Mouse (Mus musculus): ENCODE data around the gene Adam12.
"Not testable (repeated sequence)": the region's sequence is repeated elsewhere in the genome, so short reads cannot be mapped to it uniquely, and the experiment has no call there.

Adam12 gene

DNA sequence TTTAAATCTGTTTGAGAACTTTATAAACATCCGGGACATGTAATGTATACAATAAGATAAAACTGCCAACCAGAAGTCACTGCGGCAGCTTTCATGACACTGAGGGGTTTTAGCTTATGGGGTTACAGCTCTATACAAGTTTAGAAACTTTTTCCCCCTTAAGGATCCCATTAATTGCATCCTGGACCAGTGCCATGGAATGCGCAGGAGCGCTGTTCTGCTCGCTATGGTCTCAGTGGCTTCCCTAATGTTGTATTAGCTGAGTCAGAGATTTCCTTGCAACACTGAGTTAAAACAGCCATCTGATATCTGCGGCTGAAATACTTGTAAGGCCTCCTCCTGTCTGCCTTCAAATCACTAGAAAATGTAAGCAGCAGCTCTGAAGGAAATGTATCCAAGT lies 298.6 kb downstream of the Adam12 start:
- no peak for DNase-seq (ENCODE audit: low spot score)

GRCm38 (mm10) chr7:133931481-133931880 lies 300.5 kb downstream of the Adam12 start:
- no peak for DNase-seq (ENCODE audit: low spot score)

DNA sequence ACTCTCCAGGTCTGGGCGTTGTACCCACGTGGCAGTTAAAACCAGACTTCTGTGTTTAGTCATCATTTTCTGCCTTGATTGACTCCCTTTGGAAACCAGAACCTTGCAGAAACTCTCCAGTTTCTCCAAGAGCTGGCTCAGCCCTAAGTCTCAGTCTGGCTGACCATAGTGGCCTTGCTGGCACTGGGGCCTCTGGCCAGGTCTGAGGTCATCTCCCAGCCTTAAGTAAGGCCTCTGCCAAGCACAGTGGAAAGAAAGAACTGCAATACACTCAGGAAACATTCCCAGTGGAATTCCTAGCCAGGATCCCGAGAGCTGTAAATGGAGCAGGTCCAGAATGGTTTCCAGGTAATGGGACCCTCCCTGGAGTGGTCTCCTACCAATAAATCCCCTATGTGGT lies 303.0 kb downstream of the Adam12 start:
- DNase-seq (ENCODE audit: low spot score), result no peak

DNA sequence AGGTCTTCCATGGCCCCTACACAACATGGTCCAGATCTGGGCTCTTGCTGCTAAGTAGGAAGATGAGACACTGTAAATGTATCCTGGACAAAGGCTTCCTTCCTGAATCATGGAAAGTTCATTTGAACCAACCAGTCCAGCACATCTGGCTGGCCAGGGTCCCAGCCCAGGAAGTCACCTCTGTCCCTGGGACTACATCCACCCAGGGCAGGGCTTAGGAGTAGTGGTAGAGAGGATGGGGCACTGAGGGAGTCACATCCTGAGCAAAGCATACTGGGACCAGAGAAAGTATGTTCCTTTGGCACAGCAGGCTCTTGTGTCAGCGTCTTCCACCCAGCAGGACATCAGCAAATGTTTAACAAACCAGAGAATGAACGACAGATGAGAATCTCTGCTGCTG lies 306.2 kb downstream of the Adam12 start:
- DNase-seq (ENCODE audit: low spot score), result no peak

- DNase-seq (ENCODE audit: low spot score), result no peak
Measured at GRCm38 (mm10) chr7:133923994-133924393, 308.0 kb downstream of the Adam12 start.

DNA sequence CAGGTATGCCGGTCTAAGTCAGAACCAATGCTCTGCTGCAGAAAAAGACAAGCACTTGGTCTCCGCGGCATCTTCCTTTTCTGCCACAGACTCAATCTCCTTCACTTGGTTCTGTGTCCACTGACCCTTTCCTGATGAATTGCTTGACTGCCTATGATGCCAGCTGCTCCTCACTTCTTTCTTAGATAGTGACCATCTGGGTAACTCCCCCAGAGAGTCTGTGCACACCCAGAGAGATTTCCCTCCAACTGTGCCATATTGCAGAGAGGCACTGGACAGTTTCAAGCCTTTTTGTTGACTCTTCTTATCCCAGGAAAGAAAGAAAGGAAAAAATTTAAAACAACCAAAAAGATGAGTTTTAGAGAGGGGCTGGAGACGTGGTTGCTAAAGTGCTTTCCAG lies 310.7 kb downstream of the Adam12 start:
- DNase-seq (ENCODE audit: low spot score), result no peak

DNA sequence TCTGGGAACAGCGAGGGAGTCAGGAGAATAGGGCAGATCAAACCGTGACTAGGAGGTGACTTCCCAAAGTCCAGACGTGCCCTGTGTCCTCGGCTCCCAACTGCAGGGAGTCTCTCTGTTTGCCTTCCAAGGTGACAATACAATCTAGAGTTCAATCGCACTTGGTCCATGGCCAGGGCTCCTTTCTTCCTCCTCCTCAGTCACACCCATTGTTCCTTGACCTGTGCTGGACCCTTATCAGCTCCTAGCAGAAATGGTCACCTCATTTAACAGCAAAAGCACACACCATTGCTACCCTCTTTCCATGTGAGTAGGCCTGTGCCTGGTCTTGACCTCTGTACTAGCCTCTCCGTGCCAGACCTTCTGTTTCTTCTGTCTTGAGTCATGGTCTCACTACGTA lies 311.2 kb downstream of the Adam12 start:
- DNase-seq (ENCODE audit: low spot score), result no peak

DNA sequence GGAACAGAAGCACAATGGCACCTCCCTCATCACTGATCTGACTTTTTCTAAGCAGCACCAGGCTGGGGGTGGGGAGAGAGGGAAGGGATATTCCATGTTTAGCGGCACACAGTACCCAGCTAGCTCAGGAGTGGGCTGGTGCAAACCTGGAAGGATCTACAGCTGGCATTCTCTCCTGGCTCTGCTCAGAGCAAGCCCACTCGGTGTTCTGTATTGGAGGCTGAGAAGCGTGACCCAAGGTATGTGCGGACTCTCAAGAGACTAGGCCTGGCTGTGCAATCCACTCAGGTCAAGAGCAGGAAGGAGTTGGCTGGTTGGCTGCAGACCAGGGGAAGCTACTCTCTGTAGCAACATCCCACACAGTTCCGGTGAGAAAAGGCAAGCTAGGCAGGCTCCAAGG lies 312.0 kb downstream of the Adam12 start:
- DNase-seq (ENCODE audit: low spot score), result no peak

DNA sequence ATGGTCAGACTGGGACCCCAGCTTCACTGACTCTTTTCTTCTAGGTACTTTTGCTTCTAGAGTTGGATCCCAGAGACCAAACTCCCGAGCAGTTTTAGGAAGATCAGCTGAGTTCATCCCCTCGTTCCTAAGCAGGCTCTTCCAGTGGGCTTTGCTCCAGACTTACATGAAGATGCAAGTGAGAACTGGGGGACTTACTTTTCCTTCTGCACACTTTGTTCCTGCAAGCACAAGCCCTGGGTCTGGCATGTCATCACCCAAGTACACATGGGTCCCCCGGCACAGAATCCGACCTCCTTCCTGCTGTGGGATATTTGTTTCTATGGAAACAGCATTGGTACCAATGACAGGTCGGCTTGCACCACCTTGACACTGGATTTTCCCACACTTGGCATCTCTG lies 312.6 kb downstream of the Adam12 start:
- no peak for DNase-seq (ENCODE audit: low spot score)

- no peak for DNase-seq (ENCODE audit: low spot score)
Measured at GRCm38 (mm10) chr7:133916230-133916629, 315.7 kb downstream of the Adam12 start.

DNA sequence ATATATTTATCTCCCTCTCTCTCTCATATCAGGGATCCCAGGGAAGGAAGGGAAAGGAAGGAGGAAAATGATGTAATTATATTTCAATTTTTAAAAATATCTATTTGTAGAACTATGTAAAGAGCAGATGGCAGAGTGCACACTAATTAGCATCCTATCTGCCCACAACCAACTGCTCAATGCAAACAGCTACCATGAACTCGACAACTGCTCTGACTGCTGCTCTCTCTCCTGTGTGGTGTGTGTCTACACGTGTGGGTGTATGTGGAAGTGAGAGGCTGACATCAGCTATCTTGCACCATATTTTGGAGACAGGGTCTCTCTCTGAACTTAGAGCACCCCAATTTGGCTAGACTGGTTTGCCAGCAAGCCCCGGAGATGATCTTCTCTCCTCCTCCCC lies 320.1 kb downstream of the Adam12 start:
- DNase-seq (ENCODE audit: low spot score), result no peak

DNA sequence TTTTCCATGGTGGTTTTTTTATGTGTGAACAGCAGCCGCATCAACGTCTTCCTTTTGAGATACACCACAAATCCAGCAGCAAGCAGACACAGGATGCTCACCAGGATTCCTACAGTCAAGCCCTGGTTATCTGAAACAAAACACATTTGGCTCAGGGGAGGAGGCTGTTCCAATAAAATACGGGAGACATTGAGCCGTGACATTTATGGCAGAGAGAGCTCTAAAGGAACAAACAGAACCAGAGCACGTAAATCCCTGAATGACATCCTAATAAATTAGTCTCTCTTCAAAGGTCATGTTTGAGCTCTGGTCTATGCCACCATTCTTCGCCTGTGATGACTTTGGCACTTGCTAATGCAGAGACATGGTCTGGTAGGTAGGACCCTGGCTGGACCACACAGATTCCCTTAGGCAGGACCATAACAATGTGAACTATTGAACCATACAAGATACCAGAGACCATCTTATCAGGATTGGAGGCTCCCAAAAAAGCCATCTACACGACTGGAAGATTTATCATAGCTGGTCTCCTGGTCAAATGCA lies 322.0 kb downstream of the Adam12 start:
- no peak for DNase-seq (ENCODE audit: low spot score)

- no peak for DNase-seq (ENCODE audit: low spot score)
Measured at GRCm38 (mm10) chr7:133908966-133909365, 323.0 kb downstream of the Adam12 start.

- no peak for DNase-seq (ENCODE audit: low spot score)
Measured at GRCm38 (mm10) chr7:133899391-133899790, 332.6 kb downstream of the Adam12 start.

DNA sequence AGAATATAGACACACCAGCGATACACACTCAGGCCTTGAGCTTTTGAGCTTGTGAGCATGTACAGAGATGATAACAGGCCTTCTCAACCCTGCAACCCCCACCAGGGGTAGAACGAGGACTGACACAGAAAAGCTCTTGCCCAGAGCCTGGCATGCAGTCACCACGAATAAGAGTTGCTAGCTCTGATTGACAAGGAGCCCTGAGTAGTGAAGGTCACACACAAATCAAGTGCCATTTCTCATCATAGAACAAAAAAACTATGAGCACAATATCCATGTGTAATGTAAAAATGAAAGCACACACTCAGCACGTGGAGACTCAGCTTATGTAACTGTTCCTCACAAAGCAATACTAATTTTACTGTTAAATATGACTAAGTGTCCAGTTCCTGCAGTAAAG lies 340.1 kb downstream of the Adam12 start:
- DNase-seq (ENCODE audit: low spot score), result no peak

DNA sequence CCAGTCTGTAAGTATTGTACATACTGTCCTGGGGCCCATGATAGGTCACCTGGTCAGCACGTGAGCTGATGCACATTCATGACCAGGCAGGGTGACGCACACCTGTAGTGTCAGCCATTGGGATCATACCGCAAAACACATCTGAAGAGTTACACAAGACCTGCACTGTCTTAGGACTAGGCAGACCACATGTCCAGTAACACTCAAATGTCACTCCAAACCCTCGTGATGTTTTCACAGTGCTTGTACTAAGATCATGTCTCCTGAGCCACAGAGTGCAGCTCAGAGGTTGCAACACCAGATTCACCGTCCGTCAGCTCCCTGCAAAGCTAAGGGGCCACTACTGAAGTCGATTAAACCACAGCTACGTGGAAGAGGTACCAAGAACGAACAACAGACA lies 340.6 kb downstream of the Adam12 start:
- no peak for DNase-seq (ENCODE audit: low spot score)

- DNase-seq (ENCODE audit: low spot score), result no peak
Measured at GRCm38 (mm10) chr7:133889986-133890385, 342.0 kb downstream of the Adam12 start.

DNA sequence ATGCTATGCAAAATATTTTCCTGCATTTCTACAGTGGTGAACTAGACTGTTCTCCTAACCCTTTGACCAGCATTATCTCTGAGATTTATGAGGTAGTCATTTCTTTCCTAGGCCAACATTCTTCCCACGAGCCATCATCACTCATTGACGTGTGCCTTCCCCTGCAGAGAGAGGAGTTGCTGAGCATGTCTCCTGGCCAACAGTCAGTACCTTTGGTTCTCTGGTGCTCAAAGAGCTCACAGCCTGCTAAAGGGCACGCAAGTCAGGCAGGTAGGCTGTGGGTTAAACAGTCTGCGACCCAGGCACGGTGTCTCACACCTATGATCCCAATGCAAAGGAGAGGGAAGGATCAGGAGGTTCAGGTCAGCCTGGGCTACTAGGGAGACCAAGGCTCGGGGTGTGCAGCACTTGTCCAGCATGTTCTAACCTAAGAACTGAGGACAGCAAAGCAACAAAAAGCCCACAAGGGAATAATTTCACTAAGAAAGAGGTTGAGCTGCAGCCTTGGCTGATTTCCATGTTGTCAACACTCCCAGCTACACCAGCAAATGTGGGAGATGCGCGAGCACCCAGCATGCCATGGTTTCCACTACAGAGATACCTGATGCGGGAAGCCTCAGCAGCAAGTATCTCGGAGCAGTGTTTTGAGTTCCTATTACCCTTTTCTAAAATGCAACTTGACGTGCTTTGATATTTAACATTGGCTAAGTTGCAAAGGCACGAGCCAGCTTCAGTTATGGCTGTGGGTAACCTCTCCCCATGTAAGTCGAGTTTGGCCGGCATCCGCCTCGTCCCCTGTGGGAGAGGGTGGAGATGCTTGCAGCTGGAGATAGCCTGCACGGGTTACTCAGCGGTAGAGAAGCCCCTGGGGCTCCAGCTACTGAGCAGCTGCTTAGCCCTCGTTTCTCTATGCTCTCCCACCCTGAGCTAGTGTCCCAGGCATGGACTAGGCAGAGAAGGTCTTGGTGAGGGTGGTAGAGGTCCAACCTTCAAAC lies 342.7 kb downstream of the Adam12 start:
- DNase-seq (ENCODE audit: low spot score), result no peak

- DNase-seq (ENCODE audit: low spot score), result not testable (repeated sequence)
Measured at GRCm38 (mm10) chr7:133884759-133885431, 347.1 kb downstream of the Adam12 start.

- DNase-seq (ENCODE audit: low spot score), result no peak
Measured at GRCm38 (mm10) chr7:133879761-133880160, 352.2 kb downstream of the Adam12 start.

- DNase-seq (ENCODE audit: low spot score), result no peak
Measured at GRCm38 (mm10) chr7:133876646-133877342, 355.2 kb downstream of the Adam12 start.

- DNase-seq (ENCODE audit: low spot score), result no peak
Measured at GRCm38 (mm10) chr7:133876139-133876538, 355.8 kb downstream of the Adam12 start.

All from retina, embryonic 14.5 days (tissue).